Mouse (Mus musculus) E14TG2a.4 (cell line): Measurements from ENCODE around the gene 2900026A02Rik.

Experiments used
- CTCF ChIP-seq: conservative IDR thresholded peaks from 2 replicates; pipeline ENCODE4 v1.5.1; 2014; ENCODE audit warnings: low read length
- NANOG ChIP-seq: IDR thresholded peaks from 2 replicates; pipeline ENCODE4 v1.6.1; 2014; ENCODE audit warnings: borderline replicate concordance, low read length, mixed read lengths
- POU5F1 ChIP-seq: IDR thresholded peaks from 2 replicates; pipeline ENCODE4 v1.6.1; 2014; ENCODE audit warnings: low read length, borderline replicate concordance

- TF ChIP-seq CTCF (no peak), NANOG (no peak), POU5F1 (no peak)
These were observed 66.6 kb downstream of the 2900026A02Rik start for GRCm38 (mm10) chr5:113154441-113154840.
